Mouse (Mus musculus) midbrain, embryonic 12.5 days (tissue): ENCODE data around the gene Hmcn2. TPM values are rescaled to one million over a fixed set of nuclear protein-coding genes. Genes with fewer than 3 reads are reported as not detected.

Experiments used
- ATAC-seq: fragments of 200-750 bp; cut with Nextera tagmentation; 2 replicates; pipeline ENCODE4 v1.8.0; 2017; ENCODE audit warnings: low read depth, moderate TSS enrichment, moderate library complexity; ENCODE audit not compliant: low FRiP score
- H3K27ac ChIP-seq: fragments of 300-500 bp; sonication (generic); replicated peaks from 2 replicates; pipeline ENCODE4 v1.5.1; 2016; ENCODE audit warnings: mild to moderate bottlenecking
- H3K27me3 ChIP-seq: fragments of 300-500 bp; sonication (generic); 2 replicates; pipeline ENCODE4 v1.6.1; 2016; ENCODE audit warnings: mild to moderate bottlenecking
- H3K36me3 ChIP-seq: fragments of 300-500 bp; sonication (generic); 2 replicates; pipeline ENCODE4 v1.6.1; 2016
- H3K4me1 ChIP-seq: fragments of 300-500 bp; sonication (generic); 2 replicates; pipeline ENCODE4 v1.6.1; 2016
- H3K4me2 ChIP-seq: fragments of 300-500 bp; sonication (generic); replicated peaks from 2 replicates; pipeline ENCODE4 v1.6.1; 2016; ENCODE audit warnings: mild to moderate bottlenecking, moderate library complexity
- H3K4me3 ChIP-seq: fragments of 300-500 bp; sonication (generic); 2 replicates; pipeline ENCODE4 v1.5.1; 2016; ENCODE audit warnings: mild to moderate bottlenecking
- H3K9ac ChIP-seq: fragments of 300-500 bp; sonication (generic); replicated peaks from 2 replicates; pipeline ENCODE4 v1.6.1; 2016; ENCODE audit warnings: mild to moderate bottlenecking, moderate library complexity
- H3K9me3 ChIP-seq: fragments of 300-500 bp; sonication (generic); 2 replicates; pipeline ENCODE4 v1.6.1; 2016; ENCODE audit warnings: mild to moderate bottlenecking
- WGBS: fragments of 180-500 bp; shearing (Covaris S2); methylation state at CpG from one replicate; pipeline ENCODE4 v1.1.7; 2016; 5-methylcytosine and 5-hydroxymethylcytosine counted together
- polyA plus RNA-seq: library from polyadenylated mRNA; unstranded; fragments of >200 nt; fragmentation: Nextera tagmentation; extraction: Ambion mirVana; gene quantifications from 2 replicates; pipeline ENCODE4 v1.2.1, GENCODE M21; 2016

Hmcn2 gene
- polyA plus RNA-seq, 1 experiment from 2014 or later, result 0.09 TPM

GRCm38 (mm10) chr2:31495046-31495476 lies 180.8 kb downstream of the Hmcn2 start:
- WGBS, result 39% methylated on average over 13 of the region's 13 CpGs
- Histone ChIP-seq H3K4me1 (peaks cover 73% of the 10 kb centered on the region), H3K36me3 (no peaks in the 10 kb centered on the region), H3K4me2 (peak overlapping the region; percentile 21; the same call in 1 of the 2 replicates), H3K4me3 (no peak overlapping the region), H3K27me3 (peaks cover 98% of the 10 kb centered on the region), H3K9ac (no peak overlapping the region), H3K9me3 (0 out of 2 replicates have a peak, but pooled peaks cover 2% of the 10 kb centered on the region), H3K27ac (0 out of 2 replicates have a peak overlapping the region, but pooled peaks have one; percentile 6)
- no peak for ATAC-seq

DNA sequence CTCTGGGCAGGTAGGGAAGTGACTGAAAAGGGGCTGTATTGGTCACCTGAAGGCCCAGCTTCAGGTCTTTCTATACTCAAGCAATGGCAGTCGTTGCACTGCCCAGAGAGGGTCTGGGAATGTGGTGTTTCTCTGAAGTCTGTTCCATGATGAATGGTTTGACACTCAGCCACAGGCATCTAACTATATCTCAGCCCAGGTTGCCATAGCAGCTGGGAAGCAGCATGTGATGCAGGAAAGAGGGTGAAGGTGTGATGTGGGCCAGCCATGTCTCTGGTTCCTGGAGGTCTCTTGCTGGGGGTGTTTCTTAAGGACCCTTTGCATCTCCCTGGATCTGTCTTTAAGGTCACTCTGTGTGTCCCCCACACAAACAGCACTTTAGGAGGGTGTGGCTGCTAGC lies 181.9 kb downstream of the Hmcn2 start:
- WGBS, result 78% methylated on average over 1 of the region's 1 CpGs
- ATAC-seq, result no peak
- no peak overlapping the region for H3K9ac ChIP-seq
- 0 out of 2 replicates have a peak, but pooled peaks cover 2% of the 10 kb centered on the region for H3K9me3 ChIP-seq
- H3K4me2 ChIP-seq, result no peak overlapping the region
- peaks cover 94% of the 10 kb centered on the region for H3K27me3 ChIP-seq
- peaks cover 83% of the 10 kb centered on the region for H3K4me1 ChIP-seq
- no peaks in the 10 kb centered on the region for H3K36me3 ChIP-seq
- no peak overlapping the region for H3K4me3 ChIP-seq
- H3K27ac ChIP-seq, result no peak overlapping the region

- H3K36me3 ChIP-seq, result no peaks in the 10 kb centered on the region
- H3K4me3 ChIP-seq, result no peak overlapping the region
- H3K4me1 ChIP-seq, result peaks cover 91% of the 10 kb centered on the region
- 0 out of 2 replicates have a peak, but pooled peaks cover 2% of the 10 kb centered on the region for H3K9me3 ChIP-seq
- H3K4me2 ChIP-seq, result peak overlapping the region; percentile 22; the same call in 1 of the 2 replicates
- no peak for ATAC-seq
- H3K27ac ChIP-seq, result peak overlapping the region; percentile 49; the same call in 1 of the 2 replicates
- WGBS, result 40% methylated on average over 6 of the region's 7 CpGs
- H3K27me3 ChIP-seq, result peaks cover 94% of the 10 kb centered on the region
- no peak overlapping the region for H3K9ac ChIP-seq
Observed at GRCm38 (mm10) chr2:31497113-31497512, 182.9 kb downstream of the Hmcn2 start.

DNA sequence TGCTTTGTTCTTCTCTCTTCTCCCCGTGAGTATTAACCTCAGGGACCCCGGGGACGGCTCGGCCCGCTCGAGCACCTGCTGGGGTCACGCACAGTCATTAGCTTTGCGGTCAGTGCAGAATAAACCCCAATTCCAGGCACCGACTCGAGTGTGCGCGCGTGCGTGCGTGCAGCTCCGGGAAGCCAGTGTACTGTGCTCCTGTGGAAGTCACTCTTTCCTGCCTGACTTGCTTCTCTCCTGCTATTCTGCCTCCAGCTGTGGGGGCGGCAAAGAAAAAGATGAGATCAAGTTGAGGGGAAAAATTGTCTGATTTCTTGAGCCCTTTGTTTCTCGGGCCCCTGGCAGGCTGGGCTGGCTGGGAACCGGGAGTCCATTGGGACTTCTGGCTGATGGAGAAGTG lies 183.4 kb downstream of the Hmcn2 start:
- Histone ChIP-seq H3K27me3 (peaks cover 94% of the 10 kb centered on the region), H3K9ac (no peak overlapping the region), H3K36me3 (no peaks in the 10 kb centered on the region), H3K27ac (0 out of 2 replicates have a peak overlapping the region, but pooled peaks have one; percentile 49), H3K4me1 (peaks cover 96% of the 10 kb centered on the region), H3K4me3 (no peak overlapping the region), H3K9me3 (no peaks in the 10 kb centered on the region), H3K4me2 (peak overlapping the region; percentile 22; the same call in 1 of the 2 replicates)
- ATAC-seq, result no peak
- 38% methylated on average over 19 of the region's 19 CpGs for WGBS

GRCm38 (mm10) chr2:31499327-31500291 lies 185.4 kb downstream of the Hmcn2 start:
- peaks cover 94% of the 10 kb centered on the region for H3K27me3 ChIP-seq
- ATAC-seq, result peak; percentile 82
- H3K36me3 ChIP-seq, result no peaks in the 10 kb centered on the region
- H3K4me3 ChIP-seq, result 0 out of 2 replicates have a peak overlapping the region, but pooled peaks have one; percentile 2
- 12% methylated on average over 21 of the region's 21 CpGs for WGBS
- H3K4me2 ChIP-seq, result peak overlapping the region; percentile 38
- peak overlapping the region; percentile 78 for H3K27ac ChIP-seq
- H3K9ac ChIP-seq, result no peak overlapping the region
- H3K4me1 ChIP-seq, result peaks cover 87% of the 10 kb centered on the region
- no peaks in the 10 kb centered on the region for H3K9me3 ChIP-seq

DNA sequence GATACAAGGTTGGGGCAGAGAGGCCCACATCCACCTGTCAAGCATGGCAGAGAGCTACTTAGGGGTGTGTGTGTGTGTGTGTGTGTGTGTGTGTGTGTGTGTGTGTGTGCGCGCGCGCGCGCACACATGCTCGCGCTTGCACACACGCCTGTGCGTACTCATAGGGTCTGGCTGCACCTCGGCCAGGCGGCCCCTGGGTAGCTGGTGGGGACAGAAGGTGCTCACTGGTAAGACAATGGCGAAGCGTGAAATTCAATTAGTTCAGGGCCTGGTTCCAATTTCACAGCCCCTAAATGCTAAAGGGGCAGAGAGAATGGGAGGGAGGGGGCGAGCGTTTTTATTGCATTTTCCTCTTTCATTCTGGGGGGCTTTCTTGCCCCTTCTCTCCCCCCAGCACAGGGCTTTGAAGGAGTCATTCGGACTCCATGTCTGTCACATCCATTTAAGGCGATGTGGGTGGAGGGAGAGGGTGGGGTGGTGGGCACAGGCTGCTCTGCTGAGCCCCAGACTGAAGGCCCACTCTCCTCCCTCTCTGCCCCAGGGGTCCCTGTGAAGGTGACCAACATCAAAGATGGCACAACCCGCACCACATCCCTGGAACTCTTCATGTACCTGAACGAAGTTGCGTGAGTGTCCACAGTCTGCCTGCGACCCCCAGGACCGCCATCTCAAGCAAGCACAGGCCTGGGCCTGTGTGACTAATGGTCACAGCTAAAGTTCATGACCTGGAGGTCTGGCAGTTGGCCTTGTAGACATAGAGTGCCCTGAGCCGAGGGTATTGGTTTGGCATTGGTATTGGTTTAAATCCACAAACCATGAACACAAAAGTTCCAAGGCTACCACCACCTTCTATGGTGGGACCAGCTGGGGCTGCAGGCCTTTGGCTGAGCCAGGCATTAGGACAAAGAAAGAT lies 186.3 kb downstream of the Hmcn2 start:
- 0 out of 2 replicates have a peak overlapping the region, but pooled peaks have one; percentile 2 for H3K4me3 ChIP-seq

GRCm38 (mm10) chr2:31501448-31502130 lies 187.4 kb downstream of the Hmcn2 start:
- peaks cover 94% of the 10 kb centered on the region for H3K27me3 ChIP-seq
- H3K4me1 ChIP-seq, result peaks cover 78% of the 10 kb centered on the region
- H3K9ac ChIP-seq, result no peak overlapping the region
- H3K4me3 ChIP-seq, result no peak overlapping the region
- no peaks in the 10 kb centered on the region for H3K9me3 ChIP-seq
- 45% methylated on average over 20 of the region's 20 CpGs for WGBS
- no peak overlapping the region for H3K27ac ChIP-seq
- H3K36me3 ChIP-seq, result no peaks in the 10 kb centered on the region
- no peak overlapping the region for H3K4me2 ChIP-seq
- no peak for ATAC-seq

More for the DNA sequence above, 186.3 kb downstream of the Hmcn2 start:
- Histone ChIP-seq H3K27ac (peak overlapping the region; percentile 78), H3K4me2 (peak overlapping the region; percentile 38), H3K4me1 (peaks cover 86% of the 10 kb centered on the region), H3K9me3 (no peaks in the 10 kb centered on the region), H3K27me3 (peaks cover 94% of the 10 kb centered on the region), H3K36me3 (no peaks in the 10 kb centered on the region), H3K9ac (no peak overlapping the region)
- 46% methylated on average over 22 of the region's 24 CpGs for WGBS
- peak; percentile 83 for ATAC-seq

- H3K9ac ChIP-seq, result no peak overlapping the region
- H3K4me1 ChIP-seq, result peaks cover 65% of the 10 kb centered on the region
Observed at GRCm38 (mm10) chr2:31502616-31503522, 188.7 kb downstream of the Hmcn2 start.

GRCm38 (mm10) chr2:31505472-31505871 lies 191.3 kb downstream of the Hmcn2 start:
- no peak overlapping the region for H3K4me2 ChIP-seq
- no peak for ATAC-seq
- WGBS, result 47% methylated on average over 11 of the region's 11 CpGs

More at GRCm38 (mm10) chr2:31502616-31503522, 188.7 kb downstream of the Hmcn2 start:
- no peak overlapping the region for H3K4me2 ChIP-seq
- no peaks in the 10 kb centered on the region for H3K9me3 ChIP-seq
- no peak overlapping the region for H3K27ac ChIP-seq
- H3K4me3 ChIP-seq, result no peak overlapping the region
- no peak for ATAC-seq
- 53% methylated on average over 15 of the region's 15 CpGs for WGBS
- H3K36me3 ChIP-seq, result no peaks in the 10 kb centered on the region
- H3K27me3 ChIP-seq, result peaks cover 93% of the 10 kb centered on the region

DNA sequence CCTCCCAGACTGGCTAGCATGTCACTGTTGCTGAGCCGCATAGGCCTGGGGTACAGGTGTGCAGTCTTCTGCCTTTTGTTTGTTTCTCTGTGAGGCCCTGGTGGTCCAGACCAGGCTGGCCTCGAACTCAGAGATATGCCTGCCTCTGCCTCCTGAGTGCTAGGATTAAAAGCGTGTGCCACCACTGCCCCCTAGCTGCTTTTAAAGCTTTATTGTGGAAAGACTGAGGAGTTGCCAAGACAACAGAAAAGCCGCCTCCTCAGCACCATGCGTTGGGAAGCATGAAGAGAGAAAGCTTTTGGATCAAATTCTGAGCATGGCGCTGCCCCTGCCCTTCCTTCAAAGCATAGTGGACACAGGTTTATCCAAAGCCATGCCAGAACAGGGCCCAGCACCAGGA lies 194.6 kb downstream of the Hmcn2 start:
- Histone ChIP-seq H3K4me3 (no peak overlapping the region), H3K4me2 (no peak overlapping the region), H3K9me3 (no peaks in the 10 kb centered on the region), H3K9ac (no peak overlapping the region), H3K36me3 (no peaks in the 10 kb centered on the region), H3K27me3 (peaks cover 97% of the 10 kb centered on the region), H3K27ac (no peak overlapping the region), H3K4me1 (peaks cover 21% of the 10 kb centered on the region)
- ATAC-seq, result no peak
- 87% methylated on average over 6 of the region's 6 CpGs for WGBS

More at GRCm38 (mm10) chr2:31505472-31505871, 191.3 kb downstream of the Hmcn2 start:
- H3K36me3 ChIP-seq, result no peaks in the 10 kb centered on the region
- no peak overlapping the region for H3K9ac ChIP-seq
- H3K27ac ChIP-seq, result no peak overlapping the region
- no peaks in the 10 kb centered on the region for H3K9me3 ChIP-seq
- H3K4me1 ChIP-seq, result peaks cover 39% of the 10 kb centered on the region
- H3K4me3 ChIP-seq, result no peak overlapping the region
- peaks cover 97% of the 10 kb centered on the region for H3K27me3 ChIP-seq
